Mouse (Mus musculus) hindbrain, embryonic 11.5 days (tissue): ENCODE data around the gene Pex14. TPM values are rescaled to one million over a fixed set of nuclear protein-coding genes. Genes with fewer than 3 reads are reported as not detected.

Experiments used
- polyA plus RNA-seq: library from polyadenylated mRNA; unstranded; fragments of >200 nt; fragmentation: Nextera tagmentation; extraction: Ambion mirVana; gene quantifications from 2 replicates; pipeline ENCODE4 v1.2.1, GENCODE M21; 2014

Gene Pex14
- polyA plus RNA-seq, 1 experiment from 2014 or later, result 29.9 TPM

Other genes with a start within 250 kb of the Pex14 start
- 29.0 and 30.9 TPM in 2 replicates for gene Dffa, start 4.3 kb upstream of the Pex14 start, polyA plus RNA-seq
- gene Cort, start 26.9 kb upstream of the Pex14 start, polyA plus RNA-seq, result 0.36 and 0.54 TPM in 2 replicates
- 44.7 and 49.1 TPM in 2 replicates for gene Cenps, start 37.8 kb upstream of the Pex14 start, polyA plus RNA-seq
- gene Pgd, start 66.9 kb upstream of the Pex14 start, polyA plus RNA-seq, result 45.5 and 49.4 TPM in 2 replicates
- 113 and 173 TPM in 2 replicates for gene Kif1b, start 207.8 kb upstream of the Pex14 start, polyA plus RNA-seq